8 mouse cellular contexts compared by ENCODE assay signal in genomic region chr16:94312663-94313228, GRCm38 (mm10). TPM values are rescaled to one million over a fixed set of nuclear protein-coding genes. Genes with fewer than 3 reads are reported as not detected.
DNase-seq lines count a peak whose midpoint lies in the region; ATAC-seq and TF ChIP-seq lines count a peak whose summit lies in the region.

No protein-coding gene starts in this region.

- peak overlapping the region; percentile 83 for H3K27ac ChIP-seq in ES-E14 (ENCODE audit: insufficient read depth, low read depth, low read length, poor library complexity, severe bottlenecking)
- H3K27ac ChIP-seq in forebrain, embryonic 15.5 days (replicated peaks) = peak overlapping the region; percentile 100
- peak overlapping the region; percentile 99 for H3K27ac ChIP-seq in layer of hippocampus, adult 2 months

- in situ Hi-C loops in ES-E14 (cut with MboI; ENCODE audit: low sequenced_read_pairs in 2 of 2, unreplicated experiment in 2 of 2) = no loop called here

- H3K4me1 ChIP-seq in ES-E14 (ENCODE audit: control insufficient read depth in 2 of 2, insufficient read depth in 2 of 2, low read length in 2 of 2, poor library complexity in 1 of 2) = peaks cover 0 to 6% of the 10 kb centered on the region in 2 experiments; a peak in 1 of 4 replicates
- H3K4me1 ChIP-seq in forebrain, embryonic 15.5 days = peaks cover 22% of the 10 kb centered on the region
- peaks cover 3% of the 10 kb centered on the region; the same call in 1 of the 2 replicates for H3K4me1 ChIP-seq in lung, adult 2 months (ENCODE audit: control insufficient read depth, insufficient read depth, low read length)

- peak; percentile 73; the same call in 1 of the 2 replicates for TF ChIP-seq POLR2A in lung, adult 2 months (IDR thresholded peaks at IDR 0.05; ENCODE audit: borderline replicate concordance, extremely low read depth, low read depth, low read length)

- no peaks in the 10 kb centered on the region for H3K27me3 ChIP-seq in forebrain, embryonic 15.5 days

- DNase-seq in ES-E14 (ENCODE audit: low read depth, low spot score) = peak; percentile 78
- DNase-seq in cerebellum, adult 11-12 months = peak; percentile 95
- peak; percentile 66 for DNase-seq in heart, postnatal 25 days (ENCODE audit: low spot score)
- DNase-seq in layer of hippocampus, adult 2 months (ENCODE audit: low spot score in 2 of 2) = peak; percentile 77 to 84
- DNase-seq in lung, adult 2 months = peak; percentile 77
- DNase-seq in testis, postnatal 14 days (ENCODE audit: low spot score) = peak; percentile 83

- H3K4me2 ChIP-seq in forebrain, embryonic 15.5 days (replicated peaks) = peak overlapping the region; percentile 60

- no peaks in the 10 kb centered on the region for H3K9me3 ChIP-seq in ES-E14 (ENCODE audit: control insufficient read depth, insufficient read depth, low read depth, low read length)
- no peaks in the 10 kb centered on the region for H3K9me3 ChIP-seq in forebrain, embryonic 15.5 days

- peak; percentile 51 for TF ChIP-seq CTCF in layer of hippocampus, adult 2 months (conservative IDR thresholded peaks at IDR 0.05)
- TF ChIP-seq CTCF in lung, adult 2 months (IDR thresholded peaks at IDR 0.05; ENCODE audit: insufficient read depth, low read length) = peak; percentile 24

- H3K4me3 ChIP-seq in ES-E14 (ENCODE audit: insufficient read depth in 1 of 2, low read depth in 1 of 2, low read length in 2 of 2, poor library complexity in 1 of 2, severe bottlenecking in 1 of 2) = peak overlapping the region; percentile 81 to 96
- H3K4me3 ChIP-seq in forebrain, embryonic 15.5 days = peak overlapping the region; percentile 73
- peak overlapping the region; percentile 86 for H3K4me3 ChIP-seq in layer of hippocampus, adult 2 months
- H3K4me3 ChIP-seq in lung, adult 2 months (replicated peaks; ENCODE audit: extremely low read depth, low read depth, low read length) = peak overlapping the region; percentile 98

- no peaks in the 10 kb centered on the region for H3K36me3 ChIP-seq in ES-E14 (ENCODE audit: control insufficient read depth, insufficient read depth, low read length, poor library complexity, severe bottlenecking)
- H3K36me3 ChIP-seq in forebrain, embryonic 15.5 days = no peaks in the 10 kb centered on the region

- 0% methylated on average over 20 of the region's 20 CpGs for WGBS in forebrain, embryonic 15.5 days
- WGBS in lung, adult 2 months = 0% methylated on average over 20 of the region's 20 CpGs

- intact Hi-C loops in heart, postnatal 25 days (cut with DNase I) = loop anchor here (1.0 to 5.0 kb wide), 3 partner anchors 17 to 255 kb away; no protein-coding TSS in a partner anchor

- ATAC-seq in forebrain, embryonic 15.5 days (replicated peaks) = peak; percentile 86
- ATAC-seq in neutrophil, adult 5-6 weeks (ENCODE audit: extremely low read depth, insufficient number of reproducible peaks, low FRiP score, poor library complexity, severe bottlenecking) = peak; percentile 78

- H3K9ac ChIP-seq in ES-E14 (ENCODE audit: insufficient read depth, low read depth, low read length, poor library complexity, severe bottlenecking) = peak overlapping the region; percentile 95
- peak overlapping the region; percentile 95 for H3K9ac ChIP-seq in forebrain, embryonic 15.5 days (replicated peaks)

TF ChIP-seq in ES-E14, 5 proteins besides CTCF, POLR2A, EP300 and RAD21:
- TF ChIP-seq CHD2 (IDR thresholded peaks at IDR 0.05; ENCODE audit: low read depth, low read length) (no peak), ZNF384 (IDR thresholded peaks at IDR 0.05; ENCODE audit: low read depth, low read length) (peak; percentile 97)

RNA-seq across cellular contexts. Expression of gene Hlcs, which starts 0.6 kb away (rescaled TPM):
- total RNA-seq in ES-E14 (2012; rRNA removed) = 5.2 and 10.1 TPM in 2 replicates
- 7.7 and 8.7 TPM in 2 replicates for polyA plus RNA-seq in forebrain, embryonic 15.5 days (2015; fragmentation: Nextera tagmentation; extraction: Ambion mirVana)
- total RNA-seq in heart, postnatal 25 days (2021) = 1 to 10 TPM; 5.0 to 5.7 TPM
- 10 to 100 TPM; 14.0 to 15.2 TPM for total RNA-seq in layer of hippocampus, adult 2 months (2021)
- polyA plus RNA-seq in lung, adult 2 months (2012; rRNA removed) = 8.9 and 9.5 TPM in 2 replicates
- 19.6 and 26.4 TPM in 2 replicates for total RNA-seq in neutrophil, adult 5-6 weeks (2017)

RNA-seq across cellular contexts. Expression of gene Ripply3, which starts 15.5 kb away (rescaled TPM):
- total RNA-seq in ES-E14 (2012; rRNA removed) = 0.16 and 0.22 TPM in 2 replicates
- 0.91 and 1.3 TPM in 2 replicates for polyA plus RNA-seq in forebrain, embryonic 15.5 days (2015; fragmentation: Nextera tagmentation; extraction: Ambion mirVana)
- 1 to 10 TPM; 3.9 to 4.3 TPM for total RNA-seq in heart, postnatal 25 days (2021)
- under 1 TPM in 1 of 2 experiments, not detected in 1; 0.29 TPM for total RNA-seq in layer of hippocampus, adult 2 months (2021)
- 34.6 and 38.6 TPM in 2 replicates for polyA plus RNA-seq in lung, adult 2 months (2012; rRNA removed)
- total RNA-seq in neutrophil, adult 5-6 weeks (2017) = 0.61 TPM in 1 of 2 replicates, not detected in the other

RNA-seq across cellular contexts. Expression of gene Ttc3, which starts 57.7 kb away (rescaled TPM):
- 64.2 and 78.4 TPM in 2 replicates for total RNA-seq in ES-E14 (2012; rRNA removed)
- polyA plus RNA-seq in forebrain, embryonic 15.5 days (2015; fragmentation: Nextera tagmentation; extraction: Ambion mirVana) = 783 and 832 TPM in 2 replicates
- 10 to 100 TPM; 78.6 to 82.9 TPM for total RNA-seq in heart, postnatal 25 days (2021)
- 100 to 1,000 TPM; 794 to 837 TPM for total RNA-seq in layer of hippocampus, adult 2 months (2021)
- 25.9 and 26.5 TPM in 2 replicates for polyA plus RNA-seq in lung, adult 2 months (2012; rRNA removed)
- 73.8 and 87.0 TPM in 2 replicates for total RNA-seq in neutrophil, adult 5-6 weeks (2017)

RNA-seq across cellular contexts. Expression of gene Pigp, which starts 58.9 kb away (rescaled TPM):
- 17.8 and 30.5 TPM in 2 replicates for total RNA-seq in ES-E14 (2012; rRNA removed)
- 113 and 121 TPM in 2 replicates for polyA plus RNA-seq in forebrain, embryonic 15.5 days (2015; fragmentation: Nextera tagmentation; extraction: Ambion mirVana)
- total RNA-seq in heart, postnatal 25 days (2021) = 10 to 100 TPM; 88.2 to 91.8 TPM
- total RNA-seq in layer of hippocampus, adult 2 months (2021) = 10 to 100 TPM; 39.8 to 42.8 TPM
- polyA plus RNA-seq in lung, adult 2 months (2012; rRNA removed) = 20.6 and 23.8 TPM in 2 replicates
- total RNA-seq in neutrophil, adult 5-6 weeks (2017) = 14.4 and 14.5 TPM in 2 replicates

Comparison
In these comparisons a context has a peak if more than half of its experiments do, and no peak if none do; other contexts are left out.
1. Peak in every context shown above with its lines: DNase-seq, ATAC-seq, H3K4me3 ChIP-seq and H3K27ac ChIP-seq.